Mouse (Mus musculus) neural tube, embryonic 13.5 days (tissue): ENCODE data around the gene Lrpprc. TPM values are rescaled to one million over a fixed set of nuclear protein-coding genes. Genes with fewer than 3 reads are reported as not detected.

ENCODE experiments used
- ATAC-seq: fragments of 200-750 bp; cut with Nextera tagmentation; 2 replicates; pipeline ENCODE4 v1.8.0; 2017; ENCODE audit warnings: low read depth, mild to moderate bottlenecking, moderate TSS enrichment, moderate library complexity
- H3K27ac ChIP-seq: fragments of 300-500 bp; sonication (generic); replicated peaks from 2 replicates; pipeline ENCODE4 v1.5.1; 2015; ENCODE audit warnings: moderate library complexity, mild to moderate bottlenecking, inconsistent platforms
- H3K27me3 ChIP-seq: fragments of 300-500 bp; sonication (generic); 2 replicates; pipeline ENCODE4 v1.6.1; 2015; ENCODE audit warnings: mild to moderate bottlenecking, inconsistent platforms
- H3K36me3 ChIP-seq: fragments of 300-500 bp; sonication (generic); 2 replicates; pipeline ENCODE4 v1.6.1; 2015; ENCODE audit warnings: mild to moderate bottlenecking, inconsistent platforms
- H3K4me1 ChIP-seq: fragments of 300-500 bp; sonication (generic); replicated peaks from 2 replicates; pipeline ENCODE4 v1.6.1; 2015; ENCODE audit warnings: inconsistent platforms
- H3K4me2 ChIP-seq: fragments of 300-500 bp; sonication (generic); 2 replicates; pipeline ENCODE4 v1.6.1; 2015; ENCODE audit warnings: inconsistent platforms, mild to moderate bottlenecking, moderate library complexity
- H3K4me3 ChIP-seq: fragments of 300-500 bp; sonication (generic); 2 replicates; pipeline ENCODE4 v1.5.1; 2015; ENCODE audit warnings: mild to moderate bottlenecking, inconsistent platforms
- H3K9ac ChIP-seq: fragments of 300-500 bp; sonication (generic); 2 replicates; pipeline ENCODE4 v1.6.1; 2015; ENCODE audit warnings: moderate library complexity, mild to moderate bottlenecking, inconsistent platforms
- H3K9me3 ChIP-seq: fragments of 300-500 bp; sonication (generic); 2 replicates; pipeline ENCODE4 v1.6.1; 2016; ENCODE audit warnings: inconsistent platforms
- WGBS: fragments of 180-500 bp; shearing (Covaris S2); methylation state at CpG from one replicate; pipeline ENCODE4 v1.1.7; 2015; 5-methylcytosine and 5-hydroxymethylcytosine counted together
- polyA plus RNA-seq: library from polyadenylated mRNA; unstranded; fragments of >200 nt; fragmentation: Nextera tagmentation; extraction: Ambion mirVana; gene quantifications from 2 replicates; pipeline ENCODE4 v1.2.1, GENCODE M21; 2015

Lrpprc gene
- polyA plus RNA-seq, 1 experiment from 2014 or later, result 42.6 TPM

DNA sequence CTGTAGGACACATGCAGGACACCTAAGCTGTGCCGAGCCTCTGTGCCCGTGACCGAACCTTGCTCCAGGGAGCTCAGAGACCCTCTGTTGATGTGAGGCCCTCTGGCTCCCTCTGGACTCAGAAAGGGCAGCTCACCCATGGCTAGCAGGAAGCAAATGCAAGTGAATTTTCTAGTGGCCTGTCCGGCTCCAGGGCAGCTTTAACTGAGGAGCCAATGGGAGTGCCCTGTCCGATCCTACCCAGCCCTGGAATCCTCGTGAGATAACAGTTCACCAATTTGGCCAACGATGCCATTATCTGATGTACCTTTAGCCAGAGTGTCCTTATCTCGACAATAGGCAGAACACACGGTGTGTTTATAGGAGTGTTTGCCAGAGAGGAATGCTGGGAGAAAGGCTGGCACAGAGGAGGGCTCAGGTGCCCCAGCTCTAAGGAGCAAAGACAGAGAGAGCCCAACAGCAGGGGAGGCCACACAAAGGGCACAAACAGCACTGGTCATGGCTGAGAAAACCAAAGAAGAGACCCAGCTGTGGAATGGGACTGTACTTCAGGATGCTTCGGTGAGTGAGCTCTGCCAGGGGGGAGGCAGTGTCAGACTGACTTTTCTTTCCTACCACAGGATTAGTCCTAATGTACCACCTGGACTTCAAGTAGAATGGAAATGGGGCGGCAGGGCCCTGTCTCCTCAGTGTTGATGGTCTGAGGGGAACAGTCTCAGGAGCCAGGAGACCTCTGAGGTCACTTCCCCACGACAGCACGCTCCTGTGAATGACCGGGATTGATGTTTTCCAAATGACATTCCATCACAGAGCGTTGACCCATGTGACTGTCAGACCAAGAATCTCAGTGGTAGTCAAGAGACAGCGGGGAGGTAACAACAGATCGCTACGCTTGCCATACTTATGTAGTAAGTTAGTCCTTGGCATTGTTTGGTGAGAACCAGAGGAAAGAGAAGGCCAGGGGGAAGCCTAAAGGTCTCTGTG, 107.6 kb downstream of the Lrpprc start, which contains the start of gene Abcg5:
TSS of gene Abcg5 (minus strand) at position 278 of the 984 bp plus-strand sequence.
- Histone ChIP-seq H3K4me1 (no peaks in the 10 kb centered on the region), H3K9me3 (no peaks in the 10 kb centered on the region), H3K4me2 (no peak within 1 kb of the TSS), H3K36me3 (no peaks in the 10 kb centered on the region), H3K27ac (no peak within 1 kb of the TSS), H3K27me3 (no peaks in the 10 kb centered on the region), H3K4me3 (no peak within 1 kb of the TSS), H3K9ac (no peak within 1 kb of the TSS)
- no peak for ATAC-seq
- WGBS, result 78% methylated on average over 18 of the region's 18 CpGs

- no peak for ATAC-seq
- Histone ChIP-seq H3K27ac (no peak overlapping the region), H3K36me3 (no peaks in the 10 kb centered on the region), H3K27me3 (peaks cover 3% of the 10 kb centered on the region; the same call in 1 of the 2 replicates), H3K4me1 (no peaks in the 10 kb centered on the region), H3K4me3 (no peak overlapping the region), H3K4me2 (no peak overlapping the region), H3K9me3 (no peaks in the 10 kb centered on the region), H3K9ac (no peak overlapping the region)
- WGBS, result 84% methylated on average over 3 of the region's 3 CpGs
Measured at GRCm38 (mm10) chr17:84681670-84682069, 108.9 kb downstream of the Lrpprc start.

GRCm38 (mm10) chr17:84677595-84677994, 113.0 kb downstream of the Lrpprc start:
- H3K4me3 ChIP-seq, result no peak overlapping the region
- no peak for ATAC-seq

GRCm38 (mm10) chr17:84675951-84676366, 114.6 kb downstream of the Lrpprc start, which contains the start of gene Abcg8:
Gene Abcg8 (plus strand): TSS chr17:84676302.
- Histone ChIP-seq H3K9me3 (no peaks in the 10 kb centered on the region), H3K27ac (no peak within 1 kb of the TSS), H3K4me2 (peak within 1 kb of the TSS; percentile 62), H3K4me3 (peak within 1 kb of the TSS; percentile 33), H3K9ac (peak within 1 kb of the TSS; percentile 57; the same call in 1 of the 2 replicates), H3K4me1 (peaks cover 6% of the 10 kb centered on the region; the same call in 1 of the 2 replicates), H3K27me3 (peaks cover 25% of the 10 kb centered on the region), H3K36me3 (no peaks in the 10 kb centered on the region)
- no peak for ATAC-seq
- WGBS, result under 1% methylated on average over 24 of the region's 24 CpGs

More at GRCm38 (mm10) chr17:84677595-84677994, 113.0 kb downstream of the Lrpprc start:
- H3K27ac ChIP-seq, result no peak overlapping the region
- WGBS, result 87% methylated on average over 11 of the region's 11 CpGs
- no peak overlapping the region for H3K4me2 ChIP-seq
- H3K9me3 ChIP-seq, result no peaks in the 10 kb centered on the region
- peaks cover 6% of the 10 kb centered on the region; the same call in 1 of the 2 replicates for H3K4me1 ChIP-seq
- H3K9ac ChIP-seq, result no peak overlapping the region
- H3K36me3 ChIP-seq, result no peaks in the 10 kb centered on the region
- peaks cover 25% of the 10 kb centered on the region for H3K27me3 ChIP-seq

GRCm38 (mm10) chr17:84675204-84675603, 115.4 kb downstream of the Lrpprc start:
- H3K4me2 ChIP-seq, result no peak overlapping the region

GRCm38 (mm10) chr17:84674048-84674447, 116.5 kb downstream of the Lrpprc start:
- no peak overlapping the region for H3K9ac ChIP-seq
- WGBS, result 46% methylated on average over 7 of the region's 7 CpGs

More at GRCm38 (mm10) chr17:84675204-84675603, 115.4 kb downstream of the Lrpprc start:
- Histone ChIP-seq H3K27me3 (peaks cover 25% of the 10 kb centered on the region), H3K4me3 (no peak overlapping the region), H3K36me3 (no peaks in the 10 kb centered on the region), H3K9ac (no peak overlapping the region), H3K9me3 (no peaks in the 10 kb centered on the region), H3K27ac (no peak overlapping the region), H3K4me1 (peaks cover 6% of the 10 kb centered on the region; the same call in 1 of the 2 replicates)
- 75% methylated on average over 4 of the region's 4 CpGs for WGBS
- ATAC-seq, result no peak

GRCm38 (mm10) chr17:84672376-84673369, 117.9 kb downstream of the Lrpprc start:
- Histone ChIP-seq H3K36me3 (no peaks in the 10 kb centered on the region), H3K9me3 (no peaks in the 10 kb centered on the region), H3K4me3 (no peak overlapping the region), H3K4me1 (peaks cover 6% of the 10 kb centered on the region; the same call in 1 of the 2 replicates), H3K27me3 (peaks cover 25% of the 10 kb centered on the region), H3K9ac (no peak overlapping the region), H3K4me2 (no peak overlapping the region), H3K27ac (no peak overlapping the region)
- WGBS, result 81% methylated on average over 16 of the region's 16 CpGs
- no peak for ATAC-seq

More at GRCm38 (mm10) chr17:84674048-84674447, 116.5 kb downstream of the Lrpprc start:
- peaks cover 6% of the 10 kb centered on the region; the same call in 1 of the 2 replicates for H3K4me1 ChIP-seq
- no peak overlapping the region for H3K4me3 ChIP-seq
- peaks cover 25% of the 10 kb centered on the region for H3K27me3 ChIP-seq
- no peak overlapping the region for H3K4me2 ChIP-seq
- H3K36me3 ChIP-seq, result no peaks in the 10 kb centered on the region
- no peak for ATAC-seq
- no peak overlapping the region for H3K27ac ChIP-seq
- no peaks in the 10 kb centered on the region for H3K9me3 ChIP-seq

DNA sequence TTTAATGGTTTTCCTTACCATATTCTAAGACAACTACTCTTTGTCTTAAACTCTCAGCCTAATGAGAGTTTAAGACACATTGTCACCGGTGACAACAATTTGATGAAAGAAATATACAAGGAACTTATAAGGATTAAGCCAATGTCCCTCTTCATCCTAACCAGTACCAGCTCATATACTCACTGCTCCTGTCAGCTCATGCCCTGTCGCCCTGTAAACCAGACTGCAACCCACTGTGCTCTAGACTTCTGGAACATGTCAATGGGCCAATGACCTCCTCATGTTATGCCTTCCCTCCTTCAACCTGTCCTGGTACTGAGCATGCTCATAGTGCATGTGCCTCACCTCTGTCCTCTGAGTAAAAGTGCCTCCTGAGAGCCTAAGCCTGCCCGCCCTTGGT, 122.7 kb downstream of the Lrpprc start:
- ATAC-seq, result no peak
- H3K4me3 ChIP-seq, result no peak overlapping the region

DNA sequence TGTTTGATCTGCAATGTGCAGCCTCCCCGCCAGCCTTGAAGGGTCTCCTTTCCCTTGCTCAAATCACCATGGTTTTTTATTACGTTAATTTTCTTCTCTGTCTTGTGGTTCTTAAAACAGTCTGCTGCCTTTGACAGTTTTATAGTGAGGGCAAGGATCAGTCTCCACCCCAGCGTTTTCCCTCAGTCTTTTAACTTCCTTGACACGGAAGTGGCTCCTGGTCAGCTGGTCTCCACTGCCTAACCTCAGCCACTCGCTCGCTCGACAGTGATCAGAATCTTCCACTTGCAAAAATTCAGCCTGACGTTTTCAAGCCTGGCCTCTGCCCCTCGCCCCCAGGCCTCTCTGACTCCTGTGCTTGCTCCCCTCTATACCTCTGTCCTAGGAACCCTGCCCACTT, 124.9 kb downstream of the Lrpprc start:
- H3K9ac ChIP-seq, result no peak overlapping the region
- no peak overlapping the region for H3K4me2 ChIP-seq
- 19% methylated on average over 9 of the region's 9 CpGs for WGBS
- no peak for ATAC-seq
- H3K27me3 ChIP-seq, result no peaks in the 10 kb centered on the region
- no peak overlapping the region for H3K27ac ChIP-seq
- H3K4me3 ChIP-seq, result no peak overlapping the region
- no peaks in the 10 kb centered on the region for H3K36me3 ChIP-seq
- no peaks in the 10 kb centered on the region for H3K9me3 ChIP-seq
- H3K4me1 ChIP-seq, result peaks cover 14% of the 10 kb centered on the region

More for the DNA sequence above, 122.7 kb downstream of the Lrpprc start:
- Histone ChIP-seq H3K9me3 (no peaks in the 10 kb centered on the region), H3K27ac (no peak overlapping the region), H3K4me2 (no peak overlapping the region), H3K4me1 (peaks cover 14% of the 10 kb centered on the region), H3K36me3 (no peaks in the 10 kb centered on the region), H3K27me3 (no peaks in the 10 kb centered on the region), H3K9ac (no peak overlapping the region)
- WGBS, result 90% methylated on average over 3 of the region's 3 CpGs

DNA sequence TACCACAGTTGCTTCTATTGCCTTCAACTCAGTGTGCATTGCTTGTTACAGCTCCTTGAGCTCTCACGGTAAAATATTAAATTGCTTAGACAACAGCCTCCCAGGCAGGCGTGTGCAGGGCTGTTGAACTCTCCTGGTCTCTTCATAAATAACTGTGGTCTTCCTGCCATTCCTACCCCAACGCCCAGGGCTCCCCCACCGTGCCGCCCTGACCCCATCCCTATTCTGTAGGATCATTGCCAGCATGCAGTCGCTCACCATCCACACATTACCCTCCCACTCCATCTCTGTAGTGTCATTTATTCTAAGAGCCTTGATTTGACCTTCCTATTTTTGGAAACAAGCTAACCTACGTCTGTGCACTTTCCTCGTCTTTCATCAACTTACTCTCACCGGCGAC, 125.5 kb downstream of the Lrpprc start:
- no peak overlapping the region for H3K9ac ChIP-seq
- 23% methylated on average over 10 of the region's 10 CpGs for WGBS
- peaks cover 14% of the 10 kb centered on the region for H3K4me1 ChIP-seq
- H3K27ac ChIP-seq, result no peak overlapping the region
- H3K9me3 ChIP-seq, result no peaks in the 10 kb centered on the region
- ATAC-seq, result no peak
- no peak overlapping the region for H3K4me2 ChIP-seq
- no peaks in the 10 kb centered on the region for H3K27me3 ChIP-seq
- H3K4me3 ChIP-seq, result no peak overlapping the region
- H3K36me3 ChIP-seq, result no peaks in the 10 kb centered on the region

DNA sequence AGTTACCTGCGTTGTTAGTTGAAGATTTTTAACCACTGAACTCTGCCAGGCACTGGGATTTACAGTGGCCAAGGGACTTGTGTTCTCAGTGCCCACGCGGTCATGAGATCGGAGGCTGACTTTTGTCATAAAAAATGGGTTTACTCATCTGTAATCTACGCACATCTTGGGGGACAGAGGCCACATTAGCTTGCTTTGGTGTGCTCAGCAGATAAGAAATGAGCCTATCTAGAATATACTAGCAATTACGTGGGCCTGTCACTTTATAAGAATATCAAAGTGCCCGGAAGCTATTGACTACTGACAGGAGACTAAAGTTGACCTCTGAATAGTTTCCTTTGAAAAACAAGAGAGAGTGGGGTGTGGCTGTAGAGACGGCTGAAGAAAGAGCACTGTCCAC, 131.6 kb downstream of the Lrpprc start:
- peaks cover 36% of the 10 kb centered on the region for H3K4me1 ChIP-seq
- H3K27me3 ChIP-seq, result no peaks in the 10 kb centered on the region
- WGBS, result 69% methylated on average over 8 of the region's 8 CpGs
- H3K4me3 ChIP-seq, result no peak overlapping the region
- no peak overlapping the region for H3K4me2 ChIP-seq
- no peak for ATAC-seq
- H3K9ac ChIP-seq, result no peak overlapping the region
- no peaks in the 10 kb centered on the region for H3K36me3 ChIP-seq
- no peaks in the 10 kb centered on the region for H3K9me3 ChIP-seq
- no peak overlapping the region for H3K27ac ChIP-seq
